Mouse (Mus musculus): ENCODE results near the gene Gjd3. TPM values are rescaled to one million over a fixed set of nuclear protein-coding genes. Genes with fewer than 3 reads are reported as not detected.

Gjd3 gene
- polyA plus RNA-seq, 1 experiment from 2014 or later, result 0.24 TPM

DNA sequence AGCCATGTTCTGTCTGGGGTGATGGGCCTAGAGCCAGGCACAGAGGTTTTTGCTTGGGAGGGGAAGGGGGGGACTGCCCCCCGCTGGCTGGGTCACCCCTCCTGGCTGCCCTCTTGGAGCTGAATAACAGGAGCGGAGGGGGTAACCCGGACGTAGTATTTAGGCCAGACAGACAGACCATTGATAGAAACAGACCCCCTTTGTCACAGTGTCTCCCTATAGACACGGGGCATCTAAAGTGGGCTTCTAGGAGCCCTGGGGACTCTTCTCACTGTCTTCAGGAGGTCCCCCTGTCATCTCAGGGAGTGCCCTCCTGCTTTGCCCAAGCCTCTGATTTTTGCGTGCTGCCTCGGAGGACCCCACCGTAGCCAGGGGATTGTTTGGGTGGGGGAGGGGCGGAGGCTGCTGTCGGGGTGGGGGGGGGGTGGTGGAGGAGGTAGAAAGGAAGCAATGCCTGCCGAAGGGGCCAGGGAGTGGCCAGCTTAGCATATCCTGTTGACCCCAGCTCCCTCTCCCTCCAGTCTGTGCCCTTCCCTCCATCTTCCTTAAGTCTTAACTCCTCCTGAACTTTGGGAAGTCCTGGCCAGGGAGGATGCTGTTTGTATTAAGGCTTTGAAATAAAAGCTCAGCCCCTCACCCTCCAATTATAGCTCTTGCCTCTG is 17.3 kb downstream of the Gjd3 start:
- Histone ChIP-seq H3K4me3 (peak overlapping the region; percentile 80), H3K9me3 (no peaks in the 10 kb centered on the region), H3K36me3 (replicated peaks) (peaks cover 29% of the 10 kb centered on the region), H3K4me1 (peaks cover 100% of the 10 kb centered on the region), H3K27me3 (ENCODE audit: poor library complexity, severe bottlenecking) (peaks cover 63% of the 10 kb centered on the region), H3K27ac (peak overlapping the region; percentile 84)
- WGBS, result 4% methylated on average over 11 of the region's 11 CpGs
- no peak for DNase-seq (ENCODE audit: extremely low spot score, low spot score)

DNA sequence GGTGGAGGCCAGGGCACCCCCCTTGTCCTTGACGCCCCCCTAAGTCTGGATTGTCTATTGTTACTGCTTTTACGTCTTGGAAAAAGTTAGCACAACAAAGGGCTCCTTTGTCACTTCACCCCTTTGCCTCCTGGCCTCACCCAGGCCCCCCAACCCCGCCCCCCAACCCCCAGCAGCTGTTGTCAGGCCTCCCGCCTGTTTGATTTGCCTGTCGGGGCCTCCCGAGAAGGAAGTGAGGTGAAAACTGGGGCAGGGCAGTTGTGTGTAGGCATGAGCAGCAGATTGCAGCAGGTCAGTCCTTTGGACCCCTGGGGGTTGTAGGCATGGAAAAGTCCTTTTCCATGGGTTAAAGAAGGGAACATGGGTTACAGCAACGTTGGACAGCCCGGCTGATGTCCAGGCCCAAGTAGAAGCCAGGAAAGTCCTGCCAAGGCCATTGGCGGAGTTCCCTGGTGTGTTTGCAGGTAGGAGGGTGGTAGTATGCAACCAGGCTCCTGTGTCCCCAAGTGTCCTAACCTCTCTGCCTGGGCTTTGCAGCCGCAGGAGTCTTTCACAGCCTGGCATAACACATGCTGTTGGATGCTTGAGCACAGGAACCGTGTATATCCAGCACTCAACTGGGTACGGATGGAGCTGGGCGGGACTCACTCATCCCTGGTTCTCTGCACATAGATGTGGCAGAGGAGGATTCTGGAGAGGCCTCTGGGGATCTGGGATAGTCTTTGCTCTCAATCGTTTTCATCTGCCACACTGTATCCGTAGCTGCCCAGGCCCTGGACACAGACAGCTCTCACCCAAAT is 18.0 kb downstream of the Gjd3 start:
- peaks cover 57% of the 10 kb centered on the region for H3K27me3 ChIP-seq (ENCODE audit: poor library complexity, severe bottlenecking)

GRCm38 (mm10) chr11:98964201-98964615 is 18.6 kb downstream of the Gjd3 start:
- no peak for DNase-seq (ENCODE audit: extremely low spot score, low spot score)
- H3K4me3 ChIP-seq, result peak overlapping the region; percentile 80
- H3K9me3 ChIP-seq, result no peaks in the 10 kb centered on the region
- peaks cover 100% of the 10 kb centered on the region for H3K4me1 ChIP-seq
- H3K36me3 ChIP-seq (replicated peaks), result peaks cover 18% of the 10 kb centered on the region
- H3K27me3 ChIP-seq (ENCODE audit: poor library complexity, severe bottlenecking), result peaks cover 57% of the 10 kb centered on the region
- peak overlapping the region; percentile 84 for H3K27ac ChIP-seq
- 15% methylated on average over 6 of the region's 6 CpGs for WGBS

More for the DNA sequence above, 18.0 kb downstream of the Gjd3 start:
- peaks cover 100% of the 10 kb centered on the region for H3K4me1 ChIP-seq
- no peak for DNase-seq (ENCODE audit: extremely low spot score, low spot score)
- H3K4me3 ChIP-seq, result peak overlapping the region; percentile 80
- H3K9me3 ChIP-seq, result no peaks in the 10 kb centered on the region
- 16% methylated on average over 15 of the region's 15 CpGs for WGBS
- H3K27ac ChIP-seq, result peak overlapping the region; percentile 84
- peaks cover 22% of the 10 kb centered on the region for H3K36me3 ChIP-seq (replicated peaks)

- DNase-seq (ENCODE audit: extremely low spot score, low spot score), result no peak
- Histone ChIP-seq H3K27ac (peak overlapping the region; percentile 84), H3K4me3 (peak overlapping the region; percentile 80), H3K36me3 (replicated peaks) (peaks cover 18% of the 10 kb centered on the region), H3K9me3 (no peaks in the 10 kb centered on the region), H3K27me3 (ENCODE audit: poor library complexity, severe bottlenecking) (peaks cover 57% of the 10 kb centered on the region), H3K4me1 (peaks cover 98% of the 10 kb centered on the region)
- under 1% methylated on average over 32 of the region's 32 CpGs for WGBS
Observed at GRCm38 (mm10) chr11:98963191-98964021, 19.4 kb downstream of the Gjd3 start.

GRCm38 (mm10) chr11:98962421-98963095 is 20.3 kb downstream of the Gjd3 start:
- H3K27me3 ChIP-seq (ENCODE audit: poor library complexity, severe bottlenecking), result peaks cover 54% of the 10 kb centered on the region
- H3K4me1 ChIP-seq, result peaks cover 90% of the 10 kb centered on the region
- 3% methylated on average over 12 of the region's 12 CpGs for WGBS
- H3K4me3 ChIP-seq, result peak overlapping the region; percentile 80
- H3K27ac ChIP-seq, result peak overlapping the region; percentile 84
- H3K36me3 ChIP-seq (replicated peaks), result peaks cover 15% of the 10 kb centered on the region
- DNase-seq (ENCODE audit: extremely low spot score, low spot score), result no peak
- H3K9me3 ChIP-seq, result no peaks in the 10 kb centered on the region

GRCm38 (mm10) chr11:98961766-98962165 is 21.1 kb downstream of the Gjd3 start:
- Histone ChIP-seq H3K27me3 (ENCODE audit: poor library complexity, severe bottlenecking) (peaks cover 49% of the 10 kb centered on the region), H3K9me3 (no peaks in the 10 kb centered on the region), H3K4me1 (peaks cover 82% of the 10 kb centered on the region), H3K36me3 (replicated peaks) (peaks cover 14% of the 10 kb centered on the region), H3K27ac (peak overlapping the region; percentile 87; the same call in 1 of the 2 replicates), H3K4me3 (peak overlapping the region; percentile 80)
- no peak for DNase-seq (ENCODE audit: extremely low spot score, low spot score)
- WGBS, result 7% methylated on average over 8 of the region's 8 CpGs

DNA sequence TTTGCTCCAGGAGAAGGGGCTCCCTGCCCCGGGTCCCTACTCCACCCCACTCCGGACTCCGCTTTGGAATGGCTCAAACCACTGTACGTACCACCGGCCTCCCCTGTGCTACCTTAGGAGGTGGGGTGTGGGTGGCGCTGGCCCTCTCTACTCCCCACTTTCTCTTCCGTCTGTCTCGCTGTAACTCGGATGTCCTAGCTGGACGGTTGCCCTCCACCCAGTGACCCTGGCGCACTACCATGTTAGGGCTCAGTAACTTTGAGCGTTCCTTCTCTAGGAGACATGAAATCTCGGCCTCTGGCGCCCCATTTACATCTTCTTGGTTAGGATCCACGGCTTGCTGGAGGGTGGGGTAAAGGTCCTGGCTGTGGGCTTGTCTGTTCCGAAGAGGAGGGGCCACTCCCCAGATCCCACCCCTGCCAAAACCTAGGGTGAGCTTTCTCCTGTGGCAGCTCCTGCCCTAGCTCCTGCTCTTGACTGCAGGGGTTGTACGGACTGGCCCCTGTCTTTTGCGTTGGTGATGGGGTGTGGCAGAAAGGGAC is 21.7 kb downstream of the Gjd3 start:
- 2% methylated on average over 18 of the region's 18 CpGs for WGBS
- Histone ChIP-seq H3K4me1 (peaks cover 80% of the 10 kb centered on the region), H3K27me3 (ENCODE audit: poor library complexity, severe bottlenecking) (peaks cover 45% of the 10 kb centered on the region), H3K36me3 (replicated peaks) (peaks cover 16% of the 10 kb centered on the region), H3K4me3 (peak overlapping the region; percentile 80), H3K27ac (peak overlapping the region; percentile 87), H3K9me3 (no peaks in the 10 kb centered on the region)
- no peak for DNase-seq (ENCODE audit: extremely low spot score, low spot score)

GRCm38 (mm10) chr11:98960313-98960906 is 22.4 kb downstream of the Gjd3 start:
- Histone ChIP-seq H3K4me1 (peaks cover 80% of the 10 kb centered on the region), H3K4me3 (peak overlapping the region; percentile 80), H3K27me3 (ENCODE audit: poor library complexity, severe bottlenecking) (peaks cover 45% of the 10 kb centered on the region), H3K9me3 (no peaks in the 10 kb centered on the region), H3K27ac (peak overlapping the region; percentile 87), H3K36me3 (replicated peaks) (peaks cover 16% of the 10 kb centered on the region)
- DNase-seq (ENCODE audit: extremely low spot score, low spot score), result peak; percentile 77
- under 1% methylated on average over 52 of the region's 53 CpGs for WGBS

DNA sequence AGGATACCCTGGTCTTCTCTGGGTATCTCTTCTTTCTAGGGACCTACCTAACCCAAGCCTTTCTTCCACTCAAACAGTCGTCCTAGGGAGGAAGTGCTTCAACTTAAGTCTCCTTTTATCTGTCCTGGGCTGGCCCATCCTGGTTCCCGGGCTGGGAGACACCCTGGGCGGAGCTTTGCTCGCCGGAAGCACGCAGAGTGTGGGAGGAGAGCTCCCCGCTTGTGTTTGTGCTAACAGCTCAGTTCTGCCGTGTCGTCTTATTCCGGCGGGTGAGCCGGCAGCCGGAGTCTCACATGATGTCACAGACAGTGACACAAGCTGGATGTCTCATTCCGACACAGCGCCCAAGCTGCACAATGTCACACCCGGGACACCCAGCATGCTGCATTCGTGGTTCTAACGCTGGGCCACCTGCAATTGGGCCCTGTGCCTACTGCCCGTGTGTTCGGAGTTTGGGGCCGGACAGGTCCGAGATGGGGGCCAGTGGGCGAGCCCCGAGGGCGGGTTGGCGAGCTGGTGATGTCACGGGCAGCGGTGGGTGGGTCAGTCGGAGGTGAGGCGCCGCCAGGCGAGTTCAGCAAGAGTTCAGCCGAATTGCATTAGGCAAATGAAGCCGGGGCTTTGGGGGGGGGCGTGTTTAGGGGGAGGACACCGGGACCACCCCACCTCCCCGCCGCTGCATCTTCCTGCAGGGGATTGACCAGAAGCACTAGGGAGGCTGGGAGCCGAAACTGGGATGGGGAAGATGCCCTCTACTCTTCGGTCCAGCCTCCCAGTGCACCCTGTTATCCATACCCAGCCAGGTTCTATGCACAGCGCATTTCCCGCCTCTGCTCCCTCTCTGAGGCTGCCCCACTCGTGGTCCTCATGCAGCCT is 23.1 kb downstream of the Gjd3 start:
- peak overlapping the region; percentile 87 for H3K27ac ChIP-seq
- whole genome bisulfite sequencing, result under 1% methylated on average over 42 of the region's 43 CpGs
- peaks cover 41% of the 10 kb centered on the region for H3K27me3 ChIP-seq (ENCODE audit: poor library complexity, severe bottlenecking)
- H3K9me3 ChIP-seq, result no peaks in the 10 kb centered on the region
- peaks cover 16% of the 10 kb centered on the region for H3K36me3 ChIP-seq (replicated peaks)
- peaks cover 80% of the 10 kb centered on the region for H3K4me1 ChIP-seq
- peak; percentile 61 for DNase-seq (ENCODE audit: extremely low spot score, low spot score)
- H3K4me3 ChIP-seq, result peak overlapping the region; percentile 80

DNA sequence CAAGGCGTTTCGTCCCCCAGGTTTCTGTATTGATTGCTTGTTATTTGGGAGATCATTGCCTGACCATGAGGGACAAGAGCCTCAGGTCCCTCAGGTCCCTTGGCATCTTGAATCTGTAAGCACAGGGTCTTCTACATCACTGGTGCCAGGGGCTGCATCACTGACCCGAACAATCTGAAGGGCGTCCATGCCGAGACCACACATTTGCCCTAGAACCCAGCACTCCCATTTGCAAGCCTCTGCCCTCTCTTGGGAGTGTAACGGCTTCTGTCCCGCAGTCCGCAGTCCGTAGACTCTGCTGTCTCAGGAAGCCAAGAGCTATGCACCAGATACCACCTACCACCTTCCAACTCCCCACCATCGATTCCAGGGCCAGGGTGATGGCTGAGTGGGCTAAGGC is 26.5 kb downstream of the Gjd3 start:
- no peak for DNase-seq (ENCODE audit: extremely low spot score, low spot score)
- Histone ChIP-seq H3K4me3 (no peak overlapping the region), H3K27ac (no peak overlapping the region), H3K36me3 (replicated peaks) (peaks cover 28% of the 10 kb centered on the region), H3K9me3 (no peaks in the 10 kb centered on the region), H3K4me1 (peaks cover 75% of the 10 kb centered on the region), H3K27me3 (ENCODE audit: poor library complexity, severe bottlenecking) (peaks cover 9% of the 10 kb centered on the region)
- WGBS, result 84% methylated on average over 10 of the region's 10 CpGs

GRCm38 (mm10) chr11:98955707-98956235 is 27.0 kb downstream of the Gjd3 start:
- peak overlapping the region; percentile 84 for H3K27ac ChIP-seq
- peak overlapping the region; percentile 38; the same call in 1 of the 2 replicates for H3K4me3 ChIP-seq
- H3K36me3 ChIP-seq (replicated peaks), result peaks cover 34% of the 10 kb centered on the region
- WGBS, result 43% methylated on average over 6 of the region's 7 CpGs
- peaks cover 75% of the 10 kb centered on the region for H3K4me1 ChIP-seq
- H3K27me3 ChIP-seq (ENCODE audit: poor library complexity, severe bottlenecking), result peaks cover 4% of the 10 kb centered on the region; the same call in 1 of the 2 replicates
- no peak for DNase-seq (ENCODE audit: extremely low spot score, low spot score)
- H3K9me3 ChIP-seq, result no peaks in the 10 kb centered on the region
